Mouse (Mus musculus): ENCODE measurements around the gene Coro2b. TPM values are rescaled to one million over a fixed set of nuclear protein-coding genes. Genes with fewer than 3 reads are reported as not detected.
A peak's percentile ranks its signal among the peaks of the same experiment; 100 is the strongest.

The Coro2b gene
- polyA plus RNA-seq, 1 experiment, result not detected

- Histone ChIP-seq H3K4me3 (ENCODE audit: insufficient read depth, low read depth, low read length) (no peak overlapping the region), H3K4me1 (ENCODE audit: control insufficient read depth, insufficient read depth, low read length) (peaks cover 19% of the 10 kb centered on the region), H3K27ac (ENCODE audit: insufficient read depth, low read depth, low read length) (no peak overlapping the region)
- WGBS, result 92% methylated on average over 6 of the region's 6 CpGs
- TF ChIP-seq POLR2A (IDR thresholded peaks at IDR 0.05; ENCODE audit: insufficient read depth, low read depth, low read length) (no peak), CTCF (IDR thresholded peaks at IDR 0.05; ENCODE audit: insufficient read depth, low read depth, low read length) (no peak)
These were observed 19.9 kb upstream of the Coro2b start for GRCm38 (mm10) chr9:62556748-62557147.

- peak overlapping the region; percentile 87 for H3K27ac ChIP-seq (ENCODE audit: insufficient read depth, low read depth, low read length)
These were observed 18.5 kb upstream of the Coro2b start for GRCm38 (mm10) chr9:62555258-62555856.

GRCm38 (mm10) chr9:62554606-62555005 is 17.8 kb upstream of the Coro2b start:
- H3K4me3 ChIP-seq (ENCODE audit: insufficient read depth, low read depth, low read length), result no peak overlapping the region
- peak overlapping the region; percentile 94 for H3K27ac ChIP-seq (ENCODE audit: insufficient read depth, low read depth, low read length)
- TF ChIP-seq POLR2A (IDR thresholded peaks at IDR 0.05; ENCODE audit: insufficient read depth, low read depth, low read length) (0 out of 2 replicates have a peak, but pooled peaks have one; percentile 22), CTCF (IDR thresholded peaks at IDR 0.05; ENCODE audit: insufficient read depth, low read depth, low read length) (no peak)
- peaks cover 23% of the 10 kb centered on the region for H3K4me1 ChIP-seq (ENCODE audit: control insufficient read depth, insufficient read depth, low read length)
- WGBS, result 27% methylated on average over 3 of the region's 3 CpGs

More at GRCm38 (mm10) chr9:62555258-62555856, 18.5 kb upstream of the Coro2b start:
- Histone ChIP-seq H3K4me3 (ENCODE audit: insufficient read depth, low read depth, low read length) (no peak overlapping the region), H3K4me1 (ENCODE audit: control insufficient read depth, insufficient read depth, low read length) (peaks cover 27% of the 10 kb centered on the region)
- 62% methylated on average over 5 of the region's 5 CpGs for WGBS
- no peak for TF ChIP-seq POLR2A (IDR thresholded peaks at IDR 0.05; ENCODE audit: insufficient read depth, low read depth, low read length)
- TF ChIP-seq CTCF (IDR thresholded peaks at IDR 0.05; ENCODE audit: insufficient read depth, low read depth, low read length), result no peak

GRCm38 (mm10) chr9:62553366-62553940 is 16.6 kb upstream of the Coro2b start:
- peak overlapping the region; percentile 94; the same call in 1 of the 2 replicates for H3K27ac ChIP-seq (ENCODE audit: insufficient read depth, low read depth, low read length)
- peaks cover 23% of the 10 kb centered on the region for H3K4me1 ChIP-seq (ENCODE audit: control insufficient read depth, insufficient read depth, low read length)
- TF ChIP-seq CTCF (IDR thresholded peaks at IDR 0.05; ENCODE audit: insufficient read depth, low read depth, low read length) (peak; percentile 40; the same call in 1 of the 2 replicates), POLR2A (IDR thresholded peaks at IDR 0.05; ENCODE audit: insufficient read depth, low read depth, low read length) (no peak)
- no peak overlapping the region for H3K4me3 ChIP-seq (ENCODE audit: insufficient read depth, low read depth, low read length)
- 34% methylated on average over 7 of the region's 7 CpGs for WGBS

GRCm38 (mm10) chr9:62551531-62551930 is 14.7 kb upstream of the Coro2b start:
- Histone ChIP-seq H3K4me1 (ENCODE audit: control insufficient read depth, insufficient read depth, low read length) (peaks cover 23% of the 10 kb centered on the region), H3K4me3 (ENCODE audit: insufficient read depth, low read depth, low read length) (no peak overlapping the region), H3K27ac (ENCODE audit: insufficient read depth, low read depth, low read length) (no peak overlapping the region)
- WGBS, result 100% methylated on average over 3 of the region's 3 CpGs
- TF ChIP-seq POLR2A (IDR thresholded peaks at IDR 0.05; ENCODE audit: insufficient read depth, low read depth, low read length) (no peak), CTCF (IDR thresholded peaks at IDR 0.05; ENCODE audit: insufficient read depth, low read depth, low read length) (no peak)

- Histone ChIP-seq H3K4me3 (ENCODE audit: insufficient read depth, low read depth, low read length) (no peak overlapping the region), H3K27ac (ENCODE audit: insufficient read depth, low read depth, low read length) (no peak overlapping the region), H3K4me1 (ENCODE audit: control insufficient read depth, insufficient read depth, low read length) (peaks cover 23% of the 10 kb centered on the region)
- TF ChIP-seq CTCF (IDR thresholded peaks at IDR 0.05; ENCODE audit: insufficient read depth, low read depth, low read length) (peak; percentile 72), POLR2A (IDR thresholded peaks at IDR 0.05; ENCODE audit: insufficient read depth, low read depth, low read length) (no peak)
- 50% methylated on average over 11 of the region's 11 CpGs for WGBS
These were observed 13.8 kb upstream of the Coro2b start for GRCm38 (mm10) chr9:62550661-62551093.

GRCm38 (mm10) chr9:62549809-62550208 is 13.0 kb upstream of the Coro2b start:
- H3K4me3 ChIP-seq (ENCODE audit: insufficient read depth, low read depth, low read length), result no peak overlapping the region
- peaks cover 23% of the 10 kb centered on the region for H3K4me1 ChIP-seq (ENCODE audit: control insufficient read depth, insufficient read depth, low read length)
- TF ChIP-seq POLR2A (IDR thresholded peaks at IDR 0.05; ENCODE audit: insufficient read depth, low read depth, low read length) (no peak), CTCF (IDR thresholded peaks at IDR 0.05; ENCODE audit: insufficient read depth, low read depth, low read length) (peak; percentile 85)
- H3K27ac ChIP-seq (ENCODE audit: insufficient read depth, low read depth, low read length), result no peak overlapping the region
- WGBS, result 1% methylated on average over 8 of the region's 8 CpGs

- H3K27ac ChIP-seq (ENCODE audit: insufficient read depth, low read depth, low read length), result no peak overlapping the region
- WGBS, result 42% methylated on average over 3 of the region's 3 CpGs
- peaks cover 10% of the 10 kb centered on the region for H3K4me1 ChIP-seq (ENCODE audit: control insufficient read depth, insufficient read depth, low read length)
- no peak overlapping the region for H3K4me3 ChIP-seq (ENCODE audit: insufficient read depth, low read depth, low read length)
- TF ChIP-seq CTCF (IDR thresholded peaks at IDR 0.05; ENCODE audit: insufficient read depth, low read depth, low read length) (no peak), POLR2A (IDR thresholded peaks at IDR 0.05; ENCODE audit: insufficient read depth, low read depth, low read length) (no peak)
These were observed 10.6 kb upstream of the Coro2b start for GRCm38 (mm10) chr9:62547476-62547875.

- no peak overlapping the region for H3K4me3 ChIP-seq (ENCODE audit: insufficient read depth, low read depth, low read length)
- peaks cover 11% of the 10 kb centered on the region for H3K4me1 ChIP-seq (ENCODE audit: control insufficient read depth, insufficient read depth, low read length)
- no peak overlapping the region for H3K27ac ChIP-seq (ENCODE audit: insufficient read depth, low read depth, low read length)
- WGBS, result 70% methylated on average over 10 of the region's 10 CpGs
- TF ChIP-seq CTCF (IDR thresholded peaks at IDR 0.05; ENCODE audit: insufficient read depth, low read depth, low read length) (no peak), POLR2A (IDR thresholded peaks at IDR 0.05; ENCODE audit: insufficient read depth, low read depth, low read length) (no peak)
These were observed 8.0 kb upstream of the Coro2b start for GRCm38 (mm10) chr9:62544856-62545255.

Measured in olfactory bulb, adult 2 months (tissue).